Mouse (Mus musculus): Measurements from ENCODE around the gene Acad12.

DNA sequence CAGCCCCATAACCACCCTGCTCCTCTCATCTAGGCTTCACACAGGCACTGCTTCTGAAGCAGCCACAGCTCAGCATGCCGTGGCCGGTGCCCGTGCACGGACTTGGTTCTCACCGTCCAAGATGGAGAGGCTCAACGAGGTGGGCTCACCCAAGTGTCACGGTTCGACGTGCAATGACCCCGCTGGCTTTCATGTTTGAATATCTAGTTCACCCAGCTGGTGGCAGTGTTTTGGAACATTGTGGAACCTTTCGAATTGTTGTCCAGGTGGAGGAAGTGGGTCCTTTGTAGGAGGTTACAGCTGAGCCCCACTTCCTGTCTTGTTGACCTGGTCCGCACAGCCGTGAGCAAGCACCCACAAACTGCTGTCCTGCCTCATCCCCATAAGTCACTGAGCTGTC lies 44.6 kb downstream of the Acad12 start:
- TF ChIP-seq CTCF (IDR thresholded peaks at IDR 0.05; ENCODE audit: low read depth) (no peak), EP300 (optimal IDR thresholded peaks at IDR 0.05) (no peak)
